Mouse (Mus musculus) CH12.LX (cell line): ENCODE results near the gene Atrip. TPM values are rescaled to one million over a fixed set of nuclear protein-coding genes. Genes with fewer than 3 reads are reported as not detected.

ENCODE experiments used
- DNase-seq: peaks from one replicate; pipeline ENCODE4 v3.0.0-alpha.2; 2013; ENCODE audit errors: extremely low read depth
- H3K27ac ChIP-seq: 2 replicates; pipeline ENCODE4 v1.5.1; 2012; ENCODE audit warnings: low read depth, mild to moderate bottlenecking, control low read depth, moderate library complexity; ENCODE audit not compliant: insufficient read depth
- H3K27me3 ChIP-seq: replicated peaks from 2 replicates; pipeline ENCODE3; 2012; ENCODE audit warnings: inconsistent platforms
- H3K36me3 ChIP-seq, 2 experiments: replicated peaks in 1 of 2; 2 replicates each; pipeline versions ENCODE3 to v1.6.1; 2012; ENCODE audit warnings: inconsistent platforms in 1 of 2, low read length in 1 of 2, mild to moderate bottlenecking in 1 of 2, mixed read lengths in 1 of 2, moderate library complexity in 1 of 2; ENCODE audit not compliant: control insufficient read depth in 1 of 2, insufficient read depth in 1 of 2
- H3K4me1 ChIP-seq, 2 experiments: 2 replicates each; pipeline ENCODE4 v1.6.1; 2012; ENCODE audit warnings: inconsistent platforms in 1 of 2, moderate library complexity in 1 of 2; ENCODE audit not compliant: insufficient read depth in 2 of 2, control insufficient read depth in 1 of 2
- H3K4me2 ChIP-seq: 2 replicates; pipeline ENCODE4 v1.6.1; 2012; ENCODE audit warnings: low read depth, mild to moderate bottlenecking, control low read depth; ENCODE audit not compliant: poor library complexity, insufficient read depth, severe bottlenecking
- H3K4me3 ChIP-seq, 3 experiments: fragments of 150-350 bp in 1 of 3; sonication (generic) in 1 of 3; replicated peaks in 1 of 3; 2 replicates each; pipeline versions ENCODE3 to v1.5.1; 2011 to 2012; ENCODE audit warnings: low read depth in 2 of 3, low read length in 2 of 3, mild to moderate bottlenecking in 2 of 3, moderate library complexity in 2 of 3, control low read depth in 1 of 3, improper control_type of control experiment in 1 of 3, inconsistent platforms in 1 of 3, mixed read lengths in 1 of 3; ENCODE audit not compliant: poor library complexity in 1 of 3
- H3K79me2 ChIP-seq: replicated peaks from 2 replicates; pipeline ENCODE4 v1.6.1; 2012; ENCODE audit warnings: mild to moderate bottlenecking, moderate library complexity; ENCODE audit not compliant: control insufficient read depth, poor library complexity, insufficient read depth, severe bottlenecking; ENCODE audit errors: extremely low read depth
- H3K9ac ChIP-seq: 2 replicates; pipeline ENCODE4 v1.6.1; 2012; ENCODE audit warnings: low read depth, mild to moderate bottlenecking, control low read depth, moderate library complexity; ENCODE audit not compliant: insufficient read depth
- H3K9me3 ChIP-seq: replicated peaks from 2 replicates; pipeline ENCODE3; 2012; ENCODE audit warnings: low read length, inconsistent platforms, mixed read lengths
- CTCF ChIP-seq, 2 experiments: IDR thresholded peaks in 1 of 2; conservative IDR thresholded peaks in 1 of 2; 2 replicates each; pipeline ENCODE4 v1.5.1; 2011 to 2012; ENCODE audit warnings: low read depth in 2 of 2, low read length in 2 of 2, improper control_type of control experiment in 1 of 2, inconsistent platforms in 1 of 2, mild to moderate bottlenecking in 1 of 2, moderate library complexity in 1 of 2
- E2F4 ChIP-seq: IDR thresholded peaks from 2 replicates; pipeline ENCODE4 v1.6.1; 2011; ENCODE audit warnings: low read depth, low read length, improper control_type of control experiment; ENCODE audit not compliant: insufficient replicate concordance
- ELF1 ChIP-seq: IDR thresholded peaks from 2 replicates; pipeline ENCODE4 v1.6.1; 2014; ENCODE audit warnings: low read depth, mild to moderate bottlenecking, inconsistent platforms, low read length, improper control_type of control experiment
- JUN ChIP-seq: IDR thresholded peaks from 2 replicates; pipeline ENCODE4 v1.6.1; 2011; ENCODE audit warnings: low read depth, mild to moderate bottlenecking, low read length, improper control_type of control experiment, moderate library complexity; ENCODE audit not compliant: insufficient read depth
- JUND ChIP-seq: conservative IDR thresholded peaks from 2 replicates; pipeline ENCODE4 v1.6.1; 2011; ENCODE audit warnings: low read depth, low read length, improper control_type of control experiment
- MXI1 ChIP-seq: IDR thresholded peaks from 2 replicates; pipeline ENCODE4 v1.6.1; 2011; ENCODE audit warnings: mild to moderate bottlenecking, low read depth, low read length, improper control_type of control experiment
- NRF1 ChIP-seq: IDR thresholded peaks from 2 replicates; pipeline ENCODE4 v1.6.1; 2014; ENCODE audit warnings: low read depth, mild to moderate bottlenecking, inconsistent platforms, low read length, improper control_type of control experiment, moderate library complexity
- PAX5 ChIP-seq: IDR thresholded peaks from 2 replicates; pipeline ENCODE4 v1.6.1; 2012; ENCODE audit warnings: low read length, inconsistent platforms, mixed read lengths
- SIN3A ChIP-seq: IDR thresholded peaks from 2 replicates; pipeline ENCODE4 v1.6.1; 2012; ENCODE audit warnings: low read length, improper control_type of control experiment, inconsistent platforms
- USF2 ChIP-seq: conservative IDR thresholded peaks from 2 replicates; pipeline ENCODE4 v1.6.1; 2011; ENCODE audit warnings: low read depth, low read length, improper control_type of control experiment
- ZC3H11A ChIP-seq: IDR thresholded peaks from 2 replicates; pipeline ENCODE4 v1.6.1; 2012; ENCODE audit warnings: low read depth, mild to moderate bottlenecking, inconsistent platforms, low read length, improper control_type of control experiment
- ZMIZ1 ChIP-seq: IDR thresholded peaks from 2 replicates; pipeline ENCODE4 v1.6.1; 2012; ENCODE audit warnings: low read depth, mild to moderate bottlenecking, inconsistent platforms, low read length, improper control_type of control experiment
- dilution Hi-C: fragments of 300-500 bp; cut with MboI; formaldehyde crosslinking; loops from 2 replicates; pipeline ENCODE4 v1.14.3; 2020; ENCODE audit warnings: low sequenced_read_pairs; ENCODE audit not compliant: extremely low pct_unique_long_range_greater_than_20kb, extremely low pct_ligation_motif_present
- in situ Hi-C: fragments of 300-500 bp; cut with MboI; formaldehyde crosslinking; loops from 3 replicates; pipeline ENCODE4 v1.14.3; 2019; ENCODE audit warnings: low sequenced_read_pairs, low pct_ligation_motif_present, low pct_unique_long_range_greater_than_20kb, mixed read lengths
- polyA plus RNA-seq: library from polyadenylated mRNA; unstranded; fragments of >175 nt; gene quantifications from 2 replicates; pipeline ENCODE4 v1.2.1, GENCODE M21; 2012; ENCODE audit warnings: low read depth; ENCODE audit not compliant: insufficient read length
- total RNA-seq, 2 experiments: library from RNA; depleted of rRNA; stranded (reverse); fragments of 300-350 nt in 1 of 2; fragments of >200 nt in 1 of 2; gene quantifications; 2 replicates each; pipeline ENCODE4 v1.2.3; 2012 to 2014

The Atrip gene
- total and polyA plus RNA-seq, 3 experiments, result 17.6 to 24.1 (median 18.0) TPM

GRCm38 (mm10) chr9:109032435-109032834 lies 41.5 kb downstream of the Atrip start:
- Histone ChIP-seq H3K4me2 (no peak overlapping the region), H3K36me3 (peaks cover 0 to 31% of the 10 kb centered on the region in 2 experiments), H3K9me3 (no peaks in the 10 kb centered on the region), H3K27me3 (no peaks in the 10 kb centered on the region), H3K79me2 (no peaks in the 10 kb centered on the region), H3K27ac (no peak overlapping the region), H3K4me3 (no peak overlapping the region), H3K4me1 (no peaks in the 10 kb centered on the region), H3K9ac (no peak overlapping the region)
- TF ChIP-seq ELF1, result no peak
- in situ Hi-C loops, result no loop called here
- dilution Hi-C loops, result no loop called here
- DNase-seq, result no peak

- in situ Hi-C loops (no loop called here), dilution Hi-C loops (no loop called here)
- no peak overlapping the region for H3K9ac ChIP-seq
- TF ChIP-seq ZMIZ1 (no peak), USF2 (no peak), CTCF (conservative IDR thresholded peaks at IDR 0.05 in 1 of 2, IDR thresholded peaks at IDR 0.05 in 1 of 2; ENCODE audit: low read depth in 2 of 2, low read length in 2 of 2) (no peak), SIN3A (no peak), PAX5 (no peak), ELF1 (no peak), ZC3H11A (no peak), MXI1 (no peak), JUND (no peak)
- no peak overlapping the region for H3K27ac ChIP-seq
- DNase-seq, result no peak
- no peaks in the 10 kb centered on the region for H3K79me2 ChIP-seq
- no peaks in the 10 kb centered on the region for H3K9me3 ChIP-seq
- H3K27me3 ChIP-seq, result no peaks in the 10 kb centered on the region
- H3K4me1 ChIP-seq, result no peaks in the 10 kb centered on the region
- peaks cover 0 to 36% of the 10 kb centered on the region in 2 experiments for H3K36me3 ChIP-seq
- H3K4me3 ChIP-seq, result no peak overlapping the region
- H3K4me2 ChIP-seq, result no peak overlapping the region
Measured at GRCm38 (mm10) chr9:109031686-109032085, 42.2 kb downstream of the Atrip start.

GRCm38 (mm10) chr9:109031001-109031400 lies 42.9 kb downstream of the Atrip start:
- Histone ChIP-seq H3K27me3 (no peaks in the 10 kb centered on the region), H3K4me2 (no peak overlapping the region), H3K9ac (no peak overlapping the region), H3K36me3 (peaks cover 0 to 39% of the 10 kb centered on the region in 2 experiments), H3K79me2 (no peaks in the 10 kb centered on the region), H3K4me1 (no peaks in the 10 kb centered on the region), H3K9me3 (no peaks in the 10 kb centered on the region), H3K4me3 (no peak overlapping the region), H3K27ac (no peak overlapping the region)
- no peak for DNase-seq
- in situ Hi-C loops (no loop called here), dilution Hi-C loops (no loop called here)
- no peak for TF ChIP-seq NRF1
- no peak for TF ChIP-seq E2F4
- no peak for TF ChIP-seq JUN
- TF ChIP-seq USF2, result no peak
- no peak for TF ChIP-seq JUND
